ENCODE assay signal across 22 mouse cellular contexts in the genomic region with DNA sequence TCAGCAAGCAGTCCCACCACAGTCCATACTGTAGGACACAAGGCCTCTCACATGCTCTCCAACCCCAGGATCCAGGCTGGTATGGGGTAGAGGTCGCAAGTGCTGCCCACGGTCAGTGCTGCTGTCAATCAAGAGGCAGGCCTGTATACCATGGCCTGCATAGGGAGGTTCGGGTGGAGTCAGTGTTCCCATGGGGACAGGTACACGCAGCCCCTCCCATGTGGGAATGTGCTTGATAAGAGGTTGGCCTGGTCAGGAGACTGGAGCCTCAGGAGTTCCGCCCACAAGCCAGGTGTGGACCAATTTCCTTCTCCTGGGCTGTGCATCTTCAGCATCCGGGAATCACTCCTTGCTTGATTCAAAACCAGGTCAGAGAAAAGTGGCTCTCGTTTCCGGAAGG.
DNase-seq lines count a peak whose midpoint lies in the region; ATAC-seq lines count a peak whose summit lies in the region.
"Had no signal": no experiment of that assay in that cellular context is flagged by ENCODE, and none has a peak within 500 bp of the region (broad histone marks: within the 10 kb centered on the region; RNA-seq: fewer than 3 reads in every experiment).

No protein-coding gene starts in this region.

- 0 out of 2 replicates have a peak, but pooled peaks cover 2% of the 10 kb centered on the region for H3K36me3 ChIP-seq in embryonic facial prominence, embryonic 13.5 days
- H3K36me3 ChIP-seq in embryonic facial prominence, embryonic 10.5 days (replicated peaks), result peaks cover 17% of the 10 kb centered on the region
- H3K36me3 ChIP-seq in intestine, embryonic 16.5 days (ENCODE audit: control insufficient read depth, insufficient read depth, low read length), result no peaks in the 10 kb centered on the region
- H3K36me3 ChIP-seq in stomach, embryonic 15.5 days, result no peaks in the 10 kb centered on the region
- H3K36me3 ChIP-seq in forebrain, embryonic 15.5 days, result no peaks in the 10 kb centered on the region
- H3K36me3 ChIP-seq: hindbrain, embryonic 13.5 days had no signal

- 93% methylated on average over 8 of the region's 8 CpGs for WGBS in embryonic facial prominence, embryonic 13.5 days
- WGBS in embryonic facial prominence, embryonic 10.5 days, result 83% methylated on average over 8 of the region's 8 CpGs
- WGBS in intestine, embryonic 16.5 days, result 83% methylated on average over 8 of the region's 8 CpGs
- WGBS in stomach, embryonic 15.5 days, result 78% methylated on average over 8 of the region's 8 CpGs
- WGBS in forebrain, embryonic 15.5 days, result 89% methylated on average over 8 of the region's 8 CpGs

- ATAC-seq in embryonic facial prominence, embryonic 13.5 days (ENCODE audit: insufficient number of reproducible peaks, insufficient read depth, low FRiP score, low TSS enrichment, low read depth), result 0 out of 2 replicates have a peak, but pooled peaks have one; percentile 27
- peak; percentile 50; the same call in 1 of the 2 replicates for ATAC-seq in intestine, embryonic 16.5 days
- peak; percentile 66 for ATAC-seq in stomach, embryonic 15.5 days (ENCODE audit: insufficient read depth, low FRiP score, low read depth)
- ATAC-seq in forebrain, embryonic 15.5 days (replicated peaks), result no peak
- ATAC-seq: forebrain, embryonic 13.5 days; forebrain, postnatal 0 days; hindbrain, embryonic 16.5 days had no signal

- H3K4me3 ChIP-seq in embryonic facial prominence, embryonic 13.5 days, result no peak overlapping the region
- H3K4me3 ChIP-seq in embryonic facial prominence, embryonic 10.5 days, result no peak overlapping the region
- no peak overlapping the region for H3K4me3 ChIP-seq in intestine, embryonic 16.5 days (ENCODE audit: low read length)
- H3K4me3 ChIP-seq in stomach, embryonic 15.5 days (replicated peaks), result no peak overlapping the region
- H3K4me3 ChIP-seq in forebrain, embryonic 15.5 days, result no peak overlapping the region
- H3K4me3 ChIP-seq: forebrain, embryonic 10.5 days; forebrain, embryonic 13.5 days; gastrocnemius, adult 2 months; hindbrain, embryonic 10.5 days; hindbrain, embryonic 13.5 days had no signal

- no peaks in the 10 kb centered on the region for H3K27me3 ChIP-seq in embryonic facial prominence, embryonic 13.5 days
- no peaks in the 10 kb centered on the region for H3K27me3 ChIP-seq in embryonic facial prominence, embryonic 10.5 days (replicated peaks; ENCODE audit: low read depth, poor library complexity, severe bottlenecking)
- no peaks in the 10 kb centered on the region for H3K27me3 ChIP-seq in intestine, embryonic 16.5 days (replicated peaks; ENCODE audit: control insufficient read depth, insufficient read depth, low read length)
- no peaks in the 10 kb centered on the region for H3K27me3 ChIP-seq in stomach, embryonic 15.5 days (replicated peaks)
- no peaks in the 10 kb centered on the region for H3K27me3 ChIP-seq in forebrain, embryonic 15.5 days
- H3K27me3 ChIP-seq: forebrain, embryonic 13.5 days; hindbrain, embryonic 13.5 days had no signal

- H3K9ac ChIP-seq in embryonic facial prominence, embryonic 13.5 days, result no peak overlapping the region
- H3K9ac ChIP-seq in intestine, embryonic 16.5 days (ENCODE audit: low read depth, low read length), result no peak overlapping the region
- no peak overlapping the region for H3K9ac ChIP-seq in stomach, embryonic 15.5 days
- no peak overlapping the region for H3K9ac ChIP-seq in forebrain, embryonic 15.5 days (replicated peaks)
- H3K9ac ChIP-seq: forebrain, embryonic 13.5 days; forebrain, postnatal 0 days; hindbrain, embryonic 13.5 days had no signal

- H3K27ac ChIP-seq in embryonic facial prominence, embryonic 13.5 days, result no peak overlapping the region
- H3K27ac ChIP-seq in embryonic facial prominence, embryonic 10.5 days (replicated peaks), result no peak overlapping the region
- H3K27ac ChIP-seq in intestine, embryonic 16.5 days (ENCODE audit: low read length), result no peak overlapping the region
- H3K27ac ChIP-seq in stomach, embryonic 15.5 days, result no peak overlapping the region
- no peak overlapping the region for H3K27ac ChIP-seq in forebrain, embryonic 15.5 days (replicated peaks)
- H3K27ac ChIP-seq: forebrain, embryonic 10.5 days; forebrain, embryonic 13.5 days; gastrocnemius, adult 2 months; hindbrain, embryonic 10.5 days; hindbrain, embryonic 13.5 days had no signal

- H3K4me2 ChIP-seq in embryonic facial prominence, embryonic 13.5 days, result no peak overlapping the region
- no peak overlapping the region for H3K4me2 ChIP-seq in intestine, embryonic 16.5 days (ENCODE audit: low read depth, low read length)
- H3K4me2 ChIP-seq in stomach, embryonic 15.5 days, result no peak overlapping the region
- no peak overlapping the region for H3K4me2 ChIP-seq in forebrain, embryonic 15.5 days (replicated peaks)
- H3K4me2 ChIP-seq: forebrain, embryonic 13.5 days; heart, embryonic 11.5 days; hindbrain, embryonic 13.5 days had no signal

- DNase-seq in embryonic facial prominence, embryonic 10.5 days (ENCODE audit: low spot score), result no peak
- DNase-seq in adrenal gland, postnatal 10 days, result no peak
- DNase-seq in urinary bladder, postnatal 14 days (ENCODE audit: low spot score), result no peak
- DNase-seq: adrenal gland, postnatal 14 days; cerebellum, adult 11 months; cerebellum, adult 2 months; cerebellum, adult 9-11 months; cerebellum, postnatal 25 days; forebrain, postnatal 0 days; gastrocnemius, postnatal 14 days; heart, adult 11 months had no signal

- peaks cover 41% of the 10 kb centered on the region for H3K4me1 ChIP-seq in embryonic facial prominence, embryonic 13.5 days
- peaks cover 31% of the 10 kb centered on the region for H3K4me1 ChIP-seq in embryonic facial prominence, embryonic 10.5 days
- peaks cover 4% of the 10 kb centered on the region; the same call in 1 of the 2 replicates for H3K4me1 ChIP-seq in intestine, embryonic 16.5 days (ENCODE audit: control insufficient read depth, insufficient read depth, low read length)
- peaks cover 8% of the 10 kb centered on the region for H3K4me1 ChIP-seq in stomach, embryonic 15.5 days
- peaks cover 21% of the 10 kb centered on the region for H3K4me1 ChIP-seq in forebrain, embryonic 15.5 days

- H3K9me3 ChIP-seq in embryonic facial prominence, embryonic 13.5 days, result no peaks in the 10 kb centered on the region
- no peaks in the 10 kb centered on the region for H3K9me3 ChIP-seq in embryonic facial prominence, embryonic 10.5 days
- no peaks in the 10 kb centered on the region for H3K9me3 ChIP-seq in intestine, embryonic 16.5 days (ENCODE audit: control insufficient read depth, low read length)
- no peaks in the 10 kb centered on the region for H3K9me3 ChIP-seq in stomach, embryonic 15.5 days
- H3K9me3 ChIP-seq in forebrain, embryonic 15.5 days, result no peaks in the 10 kb centered on the region
- H3K9me3 ChIP-seq: forebrain, embryonic 10.5 days; forebrain, embryonic 13.5 days; hindbrain, embryonic 10.5 days; hindbrain, embryonic 13.5 days had no signal
